Mouse (Mus musculus) CH12.LX (cell line): Measurements from ENCODE around the gene Itgb3.

Experiments
- CHD1 ChIP-seq: IDR thresholded peaks from 2 replicates; pipeline ENCODE4 v1.6.1; 2012; ENCODE audit warnings: low read depth, low read length, improper control_type of control experiment, inconsistent platforms
- CTCF ChIP-seq, 2 experiments: IDR thresholded peaks in 1 of 2; conservative IDR thresholded peaks in 1 of 2; 2 replicates each; pipeline ENCODE4 v1.5.1; 2011 to 2012; ENCODE audit warnings: low read depth in 2 of 2, low read length in 2 of 2, improper control_type of control experiment in 1 of 2, inconsistent platforms in 1 of 2, mild to moderate bottlenecking in 1 of 2, moderate library complexity in 1 of 2
- MAFK ChIP-seq: IDR thresholded peaks from 2 replicates; pipeline ENCODE4 v1.6.1; 2011; ENCODE audit warnings: low read length, improper control_type of control experiment; ENCODE audit not compliant: insufficient replicate concordance
- POLR2A ChIP-seq: IDR thresholded peaks from 2 replicates; pipeline ENCODE4 v1.6.1; 2011; ENCODE audit warnings: low read depth, mild to moderate bottlenecking, improper control_type of control experiment, low read length
- POLR2AphosphoS2 ChIP-seq: IDR thresholded peaks from 2 replicates; pipeline ENCODE4 v1.6.1; 2011; ENCODE audit warnings: low read depth, low read length, improper control_type of control experiment
- SMC3 ChIP-seq: IDR thresholded peaks from 2 replicates; pipeline ENCODE4 v1.6.1; 2011; ENCODE audit warnings: low read depth, low read length, improper control_type of control experiment
- USF1 ChIP-seq: IDR thresholded peaks from 2 replicates; pipeline ENCODE4 v1.6.1; 2014; ENCODE audit warnings: low read depth, mild to moderate bottlenecking, inconsistent platforms, low read length, improper control_type of control experiment

DNA sequence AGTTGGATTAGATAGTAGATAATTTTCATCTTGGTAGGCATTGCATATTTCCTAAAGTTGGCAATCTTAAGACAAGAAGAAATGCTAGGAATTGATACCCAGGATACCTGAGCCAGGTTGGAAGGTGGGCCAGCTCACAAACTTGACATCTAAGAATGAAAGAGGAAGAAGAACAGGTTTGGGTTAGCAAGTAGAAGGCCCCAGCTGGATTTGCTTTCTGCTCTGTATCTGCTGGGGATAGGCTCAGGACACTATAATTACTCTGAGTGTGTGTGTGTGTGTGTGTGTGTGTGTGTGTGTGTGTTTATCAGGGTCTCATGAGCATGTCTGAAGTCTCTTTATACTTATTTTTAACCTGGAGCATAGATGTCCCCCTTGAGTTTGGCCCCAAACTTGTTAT lies 18.8 kb downstream of the Itgb3 start:
- TF ChIP-seq POLR2A = no peak
- no peak for TF ChIP-seq SMC3
- TF ChIP-seq USF1 = no peak
- TF ChIP-seq CTCF (conservative IDR thresholded peaks at IDR 0.05 in 1 of 2, IDR thresholded peaks at IDR 0.05 in 1 of 2; ENCODE audit: low read depth in 2 of 2, low read length in 2 of 2) = no peak
- TF ChIP-seq MAFK = no peak
- TF ChIP-seq POLR2AphosphoS2 = no peak
- TF ChIP-seq CHD1 = no peak
